Mouse (Mus musculus): ENCODE results near the gene Sox6.

DNA sequence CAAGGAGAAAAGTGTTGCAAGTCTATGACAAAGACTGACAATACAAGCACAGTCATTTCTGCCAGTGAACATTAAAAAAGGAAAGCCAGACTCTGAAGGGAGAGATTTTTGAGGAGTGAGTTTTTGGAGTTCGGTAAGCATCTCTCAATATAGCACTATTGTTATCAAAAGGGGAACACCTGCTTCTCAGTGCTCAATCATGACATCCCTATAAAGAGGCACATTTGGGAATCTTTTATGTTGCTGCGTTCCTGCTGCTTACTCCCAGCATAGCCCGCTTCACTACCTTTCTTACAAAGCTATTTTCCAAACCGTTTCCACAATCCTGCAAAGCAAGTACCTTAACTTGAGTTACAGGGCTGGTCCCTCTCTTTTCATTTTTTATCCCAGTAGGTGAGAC is 488.9 kb downstream of the Sox6 start:
- TF ChIP-seq CTCF (IDR thresholded peaks at IDR 0.05; ENCODE audit: borderline replicate concordance, insufficient read depth, low read depth, low read length) (no peak), POLR2A (IDR thresholded peaks at IDR 0.05; ENCODE audit: borderline replicate concordance, insufficient read depth, low read length) (no peak)

Measured in cerebellum, adult 2 months (tissue).